Mouse (Mus musculus): ENCODE results near the gene Acbd6. TPM values are rescaled to one million over a fixed set of nuclear protein-coding genes. Genes with fewer than 3 reads are reported as not detected.

Acbd6 gene
- total and polyA plus RNA-seq, 3 experiments, result 102 to 270 (median 145) TPM

DNA sequence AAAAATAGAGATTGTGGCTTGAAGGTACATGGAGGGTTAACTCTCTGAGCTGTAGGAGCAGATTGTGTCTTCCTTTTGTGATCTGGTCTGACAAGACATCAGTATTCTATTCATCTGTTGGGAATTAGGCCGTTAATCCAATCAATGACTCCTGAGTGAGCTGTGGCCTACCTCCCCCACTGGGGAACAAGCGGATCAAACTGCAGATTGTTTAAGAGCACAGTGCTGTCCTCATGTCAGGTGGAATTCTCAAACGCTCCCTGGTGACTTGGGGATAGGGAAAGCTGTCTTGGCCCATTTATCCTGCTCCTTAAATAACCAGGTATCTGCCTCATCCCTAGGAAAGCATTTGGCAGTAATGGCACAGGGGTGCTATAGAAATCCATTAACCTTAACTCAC is 97.0 kb downstream of the Acbd6 start:
- Histone ChIP-seq H3K4me3 (ENCODE audit: control insufficient read depth in 1 of 2, insufficient read depth in 1 of 2, low read depth in 2 of 2, low read length in 2 of 2) (no peak overlapping the region), H3K4me1 (ENCODE audit: control insufficient read depth in 1 of 2, insufficient read depth in 2 of 2, low read length in 2 of 2) (no peaks in the 10 kb centered on the region), H3K27me3 (ENCODE audit: control insufficient read depth in 1 of 2, insufficient read depth in 2 of 2, low read length in 2 of 2) (no peaks in the 10 kb centered on the region), H3K9ac (ENCODE audit: control insufficient read depth, low read depth, low read length, poor library complexity, severe bottlenecking) (no peak overlapping the region), H3K9me3 (replicated peaks; ENCODE audit: insufficient read depth, low read length) (no peaks in the 10 kb centered on the region), H3K79me2 (ENCODE audit: control insufficient read depth, insufficient read depth, low read length, poor library complexity) (no peaks in the 10 kb centered on the region), H3K27ac (ENCODE audit: control insufficient read depth, low read depth, low read length) (no peak overlapping the region), H3K36me3 (ENCODE audit: control insufficient read depth in 1 of 2, insufficient read depth in 2 of 2, low read length in 2 of 2) (no peaks in the 10 kb centered on the region)
- TF ChIP-seq KAT2A (conservative IDR thresholded peaks at IDR 0.05; ENCODE audit: low read depth, low read length), result no peak
- TF ChIP-seq MEF2A (IDR thresholded peaks at IDR 0.05; ENCODE audit: extremely low read depth, insufficient replicate concordance, low read depth, low read length, poor library complexity, severe bottlenecking), result no peak
- no peak for TF ChIP-seq NRF1 (IDR thresholded peaks at IDR 0.05; ENCODE audit: insufficient read depth, low read depth, low read length, poor library complexity, severe bottlenecking)
- no peak for DNase-seq (ENCODE audit: low read depth, low spot score)

- Histone ChIP-seq H3K9me3 (replicated peaks; ENCODE audit: insufficient read depth, low read length) (no peaks in the 10 kb centered on the region), H3K36me3 (ENCODE audit: control insufficient read depth in 1 of 2, insufficient read depth in 2 of 2, low read length in 2 of 2) (no peaks in the 10 kb centered on the region), H3K27me3 (ENCODE audit: control insufficient read depth in 1 of 2, insufficient read depth in 2 of 2, low read length in 2 of 2) (no peaks in the 10 kb centered on the region), H3K4me1 (ENCODE audit: control insufficient read depth in 1 of 2, insufficient read depth in 2 of 2, low read length in 2 of 2) (no peaks in the 10 kb centered on the region), H3K27ac (ENCODE audit: control insufficient read depth, low read depth, low read length) (no peak overlapping the region), H3K79me2 (ENCODE audit: control insufficient read depth, insufficient read depth, low read length, poor library complexity) (no peaks in the 10 kb centered on the region), H3K4me3 (ENCODE audit: control insufficient read depth in 1 of 2, insufficient read depth in 1 of 2, low read depth in 2 of 2, low read length in 2 of 2) (no peak overlapping the region), H3K9ac (ENCODE audit: control insufficient read depth, low read depth, low read length, poor library complexity, severe bottlenecking) (no peak overlapping the region)
- DNase-seq (ENCODE audit: low read depth, low spot score), result no peak
- TF ChIP-seq HCFC1 (IDR thresholded peaks at IDR 0.05; ENCODE audit: low read depth, low read length) (no peak), TBP (IDR thresholded peaks at IDR 0.05; ENCODE audit: low read depth, low read length) (no peak), ZC3H11A (IDR thresholded peaks at IDR 0.05; ENCODE audit: low read depth, low read length) (no peak), RAD21 (IDR thresholded peaks at IDR 0.05; ENCODE audit: low read depth, low read length) (no peak), POLR2A (IDR thresholded peaks at IDR 0.05; ENCODE audit: control insufficient read depth in 1 of 2, insufficient read depth in 1 of 2, low read depth in 1 of 2, low read length in 2 of 2, poor library complexity in 1 of 2) (no peak), POLR2AphosphoS2 (IDR thresholded peaks at IDR 0.05; ENCODE audit: low read length) (no peak), TAL1 (IDR thresholded peaks at IDR 0.05; ENCODE audit: low read length) (no peak), E2F4 (IDR thresholded peaks at IDR 0.05; ENCODE audit: borderline replicate concordance, low read depth, low read length) (no peak), ETS1 (IDR thresholded peaks at IDR 0.05; ENCODE audit: low read depth, low read length) (no peak), USF1 (IDR thresholded peaks at IDR 0.05; ENCODE audit: low read depth, low read length) (no peak), MAFK (IDR thresholded peaks at IDR 0.05; ENCODE audit: borderline replicate concordance, low read depth, low read length) (no peak), KAT2A (conservative IDR thresholded peaks at IDR 0.05; ENCODE audit: low read depth, low read length) (no peak), JUND (IDR thresholded peaks at IDR 0.05; ENCODE audit: low read depth, low read length) (no peak), MEF2A (IDR thresholded peaks at IDR 0.05; ENCODE audit: extremely low read depth, insufficient replicate concordance, low read depth, low read length, poor library complexity, severe bottlenecking) (no peak), MAZ (IDR thresholded peaks at IDR 0.05; ENCODE audit: low read depth, low read length) (no peak), CTCF (IDR thresholded peaks at IDR 0.05 in 2 of 3, conservative IDR thresholded peaks at IDR 0.05 in 1 of 3; ENCODE audit: control insufficient read depth in 1 of 3, insufficient read depth in 1 of 3, low read depth in 2 of 3, low read length in 3 of 3, poor library complexity in 1 of 3, severe bottlenecking in 1 of 3) (no peak), UBTF (IDR thresholded peaks at IDR 0.05; ENCODE audit: borderline replicate concordance, insufficient read depth, low read depth, low read length) (no peak), ZNF384 (IDR thresholded peaks at IDR 0.05; ENCODE audit: low read depth, low read length) (no peak), MAX (IDR thresholded peaks at IDR 0.05; ENCODE audit: low read length) (no peak)
Measured at GRCm38 (mm10) chr1:155656321-155656720, 98.4 kb downstream of the Acbd6 start.
